Mouse (Mus musculus) heart, postnatal 0 days (tissue): ENCODE data around the gene Tnfrsf21. TPM values are rescaled to one million over a fixed set of nuclear protein-coding genes. Genes with fewer than 3 reads are reported as not detected.

ENCODE experiments used
- ATAC-seq: fragments of 200-750 bp; cut with Nextera tagmentation; 2 replicates; pipeline ENCODE4 v1.8.0; 2017; ENCODE audit warnings: low read depth, moderate number of reproducible peaks, moderate library complexity; ENCODE audit not compliant: insufficient read depth
- DNase-seq: peaks from one replicate; pipeline ENCODE4 v3.0.0-alpha.2; 2016; ENCODE audit warnings: low spot score
- H3K27ac ChIP-seq: fragments of 300-500 bp; sonication (generic); 2 replicates; pipeline ENCODE4 v1.5.1; 2014; ENCODE audit warnings: low read depth, mild to moderate bottlenecking
- H3K27me3 ChIP-seq: fragments of 300-500 bp; sonication (generic); 2 replicates; pipeline ENCODE4 v1.6.1; 2014; ENCODE audit warnings: low read length, mixed read lengths; ENCODE audit not compliant: control insufficient read depth, insufficient read depth
- H3K36me3 ChIP-seq: fragments of 300-500 bp; sonication (generic); replicated peaks from 2 replicates; pipeline ENCODE4 v1.6.1; 2014; ENCODE audit warnings: low read length, mixed read lengths; ENCODE audit not compliant: control insufficient read depth, insufficient read depth
- H3K4me1 ChIP-seq: fragments of 300-500 bp; sonication (generic); 2 replicates; pipeline ENCODE4 v1.6.1; 2014; ENCODE audit warnings: antibody characterized with exemption; ENCODE audit not compliant: control insufficient read depth, insufficient read depth
- H3K4me2 ChIP-seq: fragments of 300-500 bp; sonication (generic); 2 replicates; pipeline ENCODE4 v1.6.1; 2014; ENCODE audit warnings: low read depth, mild to moderate bottlenecking, low read length, moderate library complexity
- H3K4me3 ChIP-seq: fragments of 300-500 bp; sonication (generic); 2 replicates; pipeline ENCODE4 v1.5.1; 2014; ENCODE audit warnings: low read depth, low read length
- H3K9ac ChIP-seq: fragments of 300-500 bp; sonication (generic); replicated peaks from 2 replicates; pipeline ENCODE4 v1.6.1; 2014; ENCODE audit warnings: low read depth, low read length, mixed read lengths
- H3K9me3 ChIP-seq: fragments of 300-500 bp; sonication (generic); replicated peaks from 2 replicates; pipeline ENCODE4 v1.6.1; 2016; ENCODE audit warnings: low read length; ENCODE audit not compliant: control insufficient read depth
- CTCF ChIP-seq: IDR thresholded peaks from 2 replicates; pipeline ENCODE4 v1.5.1; 2016; ENCODE audit warnings: antibody characterized with exemption, control low read depth, low read depth
- EP300 ChIP-seq: IDR thresholded peaks from 2 replicates; pipeline ENCODE4 v1.6.1; 2016; ENCODE audit warnings: antibody characterized with exemption, low read depth
- WGBS: fragments of 180-500 bp; shearing (Covaris S2); extraction: QIAGEN DNeasy Blood & Tissue Kit; methylation state at CpG from one replicate; pipeline ENCODE4 v1.1.7; 2014; 5-methylcytosine and 5-hydroxymethylcytosine counted together
- polyA plus RNA-seq: library from polyadenylated mRNA; unstranded; fragments of >200 nt; fragmentation: Nextera tagmentation; extraction: Ambion mirVana; gene quantifications from 2 replicates; pipeline ENCODE4 v1.2.1, GENCODE M21; 2015
- total RNA-seq: library from RNA; depleted of rRNA; stranded (reverse); fragments of >200 nt; gene quantifications from 2 replicates; pipeline ENCODE4 v1.2.3, GENCODE M21; 2014; ENCODE audit warnings: low replicate concordance; rRNA removed

The Tnfrsf21 gene
- total and polyA plus RNA-seq, 2 experiments from 2014 or later: 6.3 to 8.2 TPM

DNA sequence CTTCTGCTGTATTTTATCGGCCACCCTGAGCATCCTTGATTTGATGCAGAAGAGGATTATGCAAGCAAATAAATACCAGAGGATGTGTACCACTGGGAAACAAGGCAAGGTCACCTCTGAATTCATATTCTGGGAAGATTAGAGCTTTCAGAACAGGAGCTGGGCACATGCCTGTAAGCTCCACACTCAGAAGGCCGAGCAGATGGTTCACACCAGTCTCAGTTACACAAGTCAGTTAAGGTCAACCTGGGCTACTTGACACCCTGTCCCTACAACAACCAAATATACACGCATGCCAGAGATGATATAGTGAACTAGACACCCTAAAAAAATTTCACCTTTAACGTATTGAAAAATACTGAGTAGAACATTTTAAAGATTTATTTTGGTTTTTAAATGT lies 116.8 kb downstream of the Tnfrsf21 start:
- Histone ChIP-seq H3K27ac (no peak overlapping the region), H3K9me3 (no peaks in the 10 kb centered on the region), H3K4me3 (no peak overlapping the region), H3K36me3 (no peaks in the 10 kb centered on the region), H3K4me2 (no peak overlapping the region), H3K9ac (no peak overlapping the region), H3K4me1 (no peaks in the 10 kb centered on the region), H3K27me3 (no peaks in the 10 kb centered on the region)
- no peak for TF ChIP-seq CTCF
- no peak for ATAC-seq
- WGBS: 79% methylated on average over 4 of the region's 4 CpGs
- DNase-seq: no peak

DNA sequence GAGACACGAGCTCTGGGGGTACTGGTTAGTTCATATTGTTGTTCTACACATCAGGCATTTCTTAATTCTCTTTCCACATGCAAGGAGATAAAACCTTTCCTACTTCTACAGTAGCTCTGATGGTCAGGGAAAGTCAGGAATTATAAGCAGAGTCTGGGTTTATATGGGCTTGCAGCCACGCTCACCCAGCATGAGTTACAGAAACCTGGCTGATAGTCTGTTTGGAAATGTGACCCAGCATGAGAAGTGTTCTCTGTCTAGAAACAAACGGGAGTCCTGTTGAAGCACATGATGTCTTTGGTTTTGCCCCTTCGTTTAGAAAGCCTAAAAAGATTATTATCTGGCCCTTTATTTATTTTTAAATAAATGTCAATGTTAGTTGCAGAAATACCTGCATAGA lies 118.6 kb downstream of the Tnfrsf21 start:
- ATAC-seq (no peak), DNase-seq (no peak)
- Histone ChIP-seq H3K27me3 (no peaks in the 10 kb centered on the region), H3K27ac (no peak overlapping the region), H3K4me3 (no peak overlapping the region), H3K9me3 (no peaks in the 10 kb centered on the region), H3K4me1 (no peaks in the 10 kb centered on the region), H3K4me2 (no peak overlapping the region), H3K9ac (no peak overlapping the region), H3K36me3 (no peaks in the 10 kb centered on the region)
- TF ChIP-seq EP300: no peak
- no peak for TF ChIP-seq CTCF
- WGBS: 64% methylated on average over 4 of the region's 4 CpGs

DNA sequence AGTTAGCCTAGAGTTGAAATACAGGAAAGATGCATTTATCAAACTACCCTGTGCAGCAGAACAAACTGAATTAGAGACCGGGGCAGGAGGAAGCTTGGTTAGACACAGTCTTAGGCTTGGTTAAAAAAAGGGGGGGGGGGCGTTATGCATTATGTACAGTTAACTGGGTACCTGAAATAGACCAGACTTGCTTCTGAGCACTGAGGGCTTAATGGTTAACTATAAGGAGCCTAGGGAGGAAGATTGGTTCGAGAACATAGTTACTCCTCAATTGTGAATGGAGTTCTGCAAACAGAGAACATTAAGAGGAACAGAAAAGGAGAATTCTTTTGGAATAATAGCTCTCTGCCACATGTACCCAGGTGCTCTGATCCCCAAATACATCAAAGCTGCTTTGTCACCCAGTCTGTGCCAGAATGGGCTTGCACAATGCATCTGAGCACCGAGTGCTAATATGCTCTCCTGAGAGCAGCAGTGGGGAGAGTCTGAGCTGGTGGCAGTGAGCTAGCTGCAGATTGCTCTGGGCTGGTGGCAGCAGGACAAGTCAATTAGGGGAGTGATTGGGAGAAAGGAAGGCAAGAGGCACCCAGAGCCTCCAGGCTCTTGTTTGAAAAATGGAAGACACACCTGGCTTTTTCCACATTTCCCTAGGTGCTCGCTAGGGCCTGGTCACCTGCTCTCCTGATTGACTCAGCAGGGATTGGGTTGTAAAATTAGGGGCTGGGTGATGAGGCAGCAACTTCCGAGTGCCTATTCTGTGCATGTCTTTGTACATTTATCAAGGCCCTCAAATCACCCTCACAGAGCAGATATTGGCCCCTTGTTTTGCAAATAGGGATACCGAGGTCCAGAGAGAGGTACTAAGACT lies 119.3 kb downstream of the Tnfrsf21 start:
- DNase-seq (no peak), ATAC-seq (no peak)
- no peaks in the 10 kb centered on the region for H3K9me3 ChIP-seq
- no peaks in the 10 kb centered on the region for H3K27me3 ChIP-seq
- no peak overlapping the region for H3K4me2 ChIP-seq
- no peak overlapping the region for H3K27ac ChIP-seq
- no peak overlapping the region for H3K4me3 ChIP-seq
- H3K36me3 ChIP-seq: no peaks in the 10 kb centered on the region
- H3K4me1 ChIP-seq: no peaks in the 10 kb centered on the region
- H3K9ac ChIP-seq: no peak overlapping the region
- WGBS: 64% methylated on average over 7 of the region's 7 CpGs
- TF ChIP-seq CTCF: no peak
- no peak for TF ChIP-seq EP300

DNA sequence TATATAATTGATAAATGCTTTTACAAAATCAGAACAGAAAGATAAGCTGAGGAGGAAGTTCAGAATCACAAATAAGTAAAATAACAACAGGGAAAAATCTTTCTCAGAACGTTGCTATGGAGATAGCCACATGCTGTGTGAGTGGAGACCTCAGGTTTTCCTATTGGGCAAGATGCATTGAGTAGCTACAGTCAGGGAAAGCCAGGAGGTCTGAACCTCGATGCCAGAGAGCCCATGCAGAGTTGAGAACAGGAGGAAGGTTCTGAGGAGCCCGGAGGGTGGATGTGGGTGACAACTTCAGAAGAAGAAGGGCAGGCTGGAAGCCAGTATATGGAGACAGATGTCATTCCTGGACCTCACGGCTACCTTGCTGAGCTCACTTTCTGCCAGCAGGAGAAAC lies 120.4 kb downstream of the Tnfrsf21 start:
- no peak overlapping the region for H3K4me2 ChIP-seq
- TF ChIP-seq CTCF (no peak), EP300 (no peak)
- H3K27me3 ChIP-seq: no peaks in the 10 kb centered on the region
- no peak overlapping the region for H3K27ac ChIP-seq
- H3K4me3 ChIP-seq: no peak overlapping the region
- H3K9ac ChIP-seq: no peak overlapping the region
- WGBS: 53% methylated on average over 4 of the region's 4 CpGs
- H3K9me3 ChIP-seq: no peaks in the 10 kb centered on the region
- no peak for DNase-seq
- no peak for ATAC-seq
- H3K4me1 ChIP-seq: no peaks in the 10 kb centered on the region
- H3K36me3 ChIP-seq: no peaks in the 10 kb centered on the region

DNA sequence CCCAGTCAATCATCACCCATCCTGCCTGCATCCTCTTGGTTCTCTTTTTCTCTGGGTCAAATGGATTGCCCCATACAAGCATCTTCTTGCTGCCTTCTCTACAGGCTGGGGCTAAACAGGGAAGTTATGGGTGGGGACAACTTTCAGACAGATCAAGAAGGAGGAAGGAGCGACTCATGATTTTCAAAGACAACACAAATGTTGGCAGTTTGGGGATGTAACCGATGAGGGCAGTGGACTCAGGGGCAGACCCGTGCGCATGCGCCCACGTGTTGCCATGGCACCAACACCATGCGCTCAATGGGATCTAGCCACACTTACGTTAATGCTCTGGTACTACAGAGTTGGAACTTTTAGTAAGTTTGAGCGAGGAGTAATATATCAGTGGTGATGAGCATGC lies 121.5 kb downstream of the Tnfrsf21 start:
- no peak for TF ChIP-seq CTCF
- no peak for TF ChIP-seq EP300
- Histone ChIP-seq H3K27me3 (no peaks in the 10 kb centered on the region), H3K4me2 (no peak overlapping the region), H3K4me3 (no peak overlapping the region), H3K27ac (no peak overlapping the region), H3K4me1 (no peaks in the 10 kb centered on the region), H3K36me3 (no peaks in the 10 kb centered on the region), H3K9ac (no peak overlapping the region), H3K9me3 (no peaks in the 10 kb centered on the region)
- ATAC-seq (no peak), DNase-seq (no peak)
- 82% methylated on average over 9 of the region's 9 CpGs for whole genome bisulfite sequencing

DNA sequence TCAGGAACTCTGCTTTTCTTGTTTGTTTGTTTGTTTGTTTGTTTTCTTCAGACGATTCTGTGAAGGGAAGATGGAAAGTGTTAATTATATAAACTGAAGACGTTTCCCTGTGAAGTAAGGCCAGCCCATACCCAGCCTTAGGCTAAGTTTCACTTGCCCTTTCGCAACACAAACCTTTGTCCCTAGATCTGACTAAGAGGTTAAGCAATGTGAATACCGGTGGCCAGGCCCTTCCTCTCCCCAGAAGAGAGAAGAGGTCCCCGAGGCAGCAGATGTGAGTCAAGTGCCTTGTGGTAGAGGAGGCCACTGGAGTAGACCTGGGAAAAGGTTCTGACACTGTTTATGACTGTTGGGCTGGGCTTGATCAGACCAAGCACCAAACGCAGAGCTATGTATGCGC lies 122.0 kb downstream of the Tnfrsf21 start:
- WGBS: 83% methylated on average over 7 of the region's 7 CpGs
- no peak for ATAC-seq
- no peaks in the 10 kb centered on the region for H3K36me3 ChIP-seq

More for the DNA sequence above, 122.0 kb downstream of the Tnfrsf21 start:
- Histone ChIP-seq H3K9me3 (no peaks in the 10 kb centered on the region), H3K27ac (no peak overlapping the region), H3K27me3 (no peaks in the 10 kb centered on the region), H3K4me3 (no peak overlapping the region), H3K4me1 (no peaks in the 10 kb centered on the region), H3K4me2 (no peak overlapping the region), H3K9ac (no peak overlapping the region)
- DNase-seq: no peak
- TF ChIP-seq EP300 (no peak), CTCF (no peak)

Other genes with a start within 250 kb of the Tnfrsf21 start
- 20.2 and 24.3 TPM in 2 replicates for gene Cd2ap, start 139.9 kb upstream of the Tnfrsf21 start, total RNA-seq
- gene Cd2ap, start 139.9 kb upstream of the Tnfrsf21 start, polyA plus RNA-seq: 11.2 and 11.6 TPM in 2 replicates